ENCODE assay signal across 8 mouse cellular contexts in the genomic region with DNA sequence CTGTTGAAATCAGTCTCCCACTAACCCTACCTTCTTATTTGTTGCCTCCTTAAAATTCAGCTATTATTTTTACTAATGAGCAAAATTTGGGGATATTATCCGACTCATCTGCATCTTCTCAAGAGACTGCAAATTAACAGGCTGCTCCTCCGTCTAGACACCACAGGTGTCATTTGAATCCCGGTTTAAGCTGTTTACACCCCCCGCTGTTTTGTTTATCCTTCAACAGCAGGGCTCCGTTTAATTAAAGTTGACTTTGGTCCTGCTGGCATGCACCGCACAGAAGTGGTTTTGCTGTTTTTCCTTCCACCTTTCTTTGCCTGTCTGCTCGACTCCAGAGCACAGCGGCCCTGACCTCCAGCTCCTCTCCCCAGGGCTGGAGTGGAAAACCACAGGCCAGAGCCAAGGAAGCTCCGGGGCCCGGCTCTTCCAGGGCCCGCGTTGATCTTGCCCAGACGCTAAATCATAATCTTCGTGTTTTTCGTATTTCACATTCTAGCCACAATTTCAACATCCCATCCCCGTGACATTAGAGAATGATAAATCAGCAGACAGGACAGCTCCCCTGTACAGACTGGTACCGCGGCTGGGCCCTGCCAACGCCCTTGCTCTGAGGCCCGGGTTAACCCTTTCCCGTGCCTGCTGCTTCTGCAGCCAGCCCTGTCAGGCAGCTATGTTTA.
DNase-seq lines count a peak whose midpoint lies in the region; ATAC-seq lines count a peak whose summit lies in the region.

No protein-coding gene starts in this region.

- peak overlapping the region; percentile 11; the same call in 1 of the 2 replicates for H3K27ac ChIP-seq in intestine, embryonic 16.5 days (ENCODE audit: low read length)
- 0 out of 2 replicates have a peak overlapping the region, but pooled peaks have one; percentile 3 for H3K27ac ChIP-seq in midbrain, embryonic 12.5 days (replicated peaks)

- H3K4me1 ChIP-seq in intestine, embryonic 16.5 days (ENCODE audit: control insufficient read depth, insufficient read depth, low read length): 0 out of 2 replicates have a peak, but pooled peaks cover 5% of the 10 kb centered on the region
- peaks cover 9% of the 10 kb centered on the region for H3K4me1 ChIP-seq in midbrain, embryonic 12.5 days

- no peak overlapping the region for H3K4me3 ChIP-seq in intestine, embryonic 16.5 days (ENCODE audit: low read length)
- peak overlapping the region; percentile 25 for H3K4me3 ChIP-seq in midbrain, embryonic 12.5 days

- intact Hi-C loops in gastrocnemius, postnatal 14 days (cut with DNase I; ENCODE audit: low total_unique reads): no loop called here

- peak overlapping the region; percentile 38 for H3K4me2 ChIP-seq in intestine, embryonic 16.5 days (ENCODE audit: low read depth, low read length)
- H3K4me2 ChIP-seq in midbrain, embryonic 12.5 days (replicated peaks): peak overlapping the region; percentile 52

- no peaks in the 10 kb centered on the region for H3K36me3 ChIP-seq in intestine, embryonic 16.5 days (ENCODE audit: control insufficient read depth, insufficient read depth, low read length)
- H3K36me3 ChIP-seq in midbrain, embryonic 12.5 days: no peaks in the 10 kb centered on the region

- DNase-seq in 3T3-L1 (ENCODE audit: low read depth, low spot score): peak; percentile 93
- DNase-seq in adrenal gland, postnatal 14 days: peak; percentile 71
- DNase-seq in gastrocnemius, postnatal 14 days: peak; percentile 14
- DNase-seq in urinary bladder, postnatal 36 days (ENCODE audit: low spot score in 2 of 2): peak; percentile 13 to 42
- DNase-seq in layer of hippocampus, postnatal 14 days (ENCODE audit: low spot score in 2 of 2): no peak
- no peak for DNase-seq in layer of hippocampus, adult 11-12 months (ENCODE audit: low spot score)

- H3K9me3 ChIP-seq in intestine, embryonic 16.5 days (ENCODE audit: control insufficient read depth, low read length): no peaks in the 10 kb centered on the region
- no peaks in the 10 kb centered on the region for H3K9me3 ChIP-seq in midbrain, embryonic 12.5 days

- 5% methylated on average over 21 of the region's 21 CpGs for WGBS in intestine, embryonic 16.5 days
- 1% methylated on average over 21 of the region's 21 CpGs for WGBS in midbrain, embryonic 12.5 days

- ATAC-seq in intestine, embryonic 16.5 days: peak; percentile 83
- peak; percentile 79 for ATAC-seq in midbrain, embryonic 12.5 days (ENCODE audit: low FRiP score, low read depth)

- no peaks in the 10 kb centered on the region for H3K27me3 ChIP-seq in intestine, embryonic 16.5 days (replicated peaks; ENCODE audit: control insufficient read depth, insufficient read depth, low read length)
- H3K27me3 ChIP-seq in midbrain, embryonic 12.5 days: peaks cover 12% of the 10 kb centered on the region; the same call in 1 of the 2 replicates

- H3K9ac ChIP-seq in intestine, embryonic 16.5 days (ENCODE audit: low read depth, low read length): peak overlapping the region; percentile 27; the same call in 1 of the 2 replicates
- H3K9ac ChIP-seq in midbrain, embryonic 12.5 days (replicated peaks): no peak overlapping the region; the same call in 1 of the 2 replicates

Comparison
In these comparisons a context has a peak if more than half of its experiments do, and no peak if none do; other contexts are left out.
1. DNase-seq: peak in 3T3-L1 (single experiment), adrenal gland, postnatal 14 days (single experiment), gastrocnemius, postnatal 14 days (single experiment) and urinary bladder, postnatal 36 days (2 of 2); none in layer of hippocampus, postnatal 14 days (0 of 2) and layer of hippocampus, adult 11-12 months (single experiment).